13 mouse cellular contexts compared by ENCODE assay signal in genomic region chr16:90315881-90316280, GRCm38 (mm10).
"Had no signal": no experiment of that assay in that cellular context is flagged by ENCODE, and none has a peak within 500 bp of the region (broad histone marks: within the 10 kb centered on the region; RNA-seq: fewer than 3 reads in every experiment).

No protein-coding gene starts in this region.

- ATAC-seq: intestine, postnatal 0 days; liver, postnatal 0 days; lung, postnatal 0 days; midbrain, embryonic 15.5 days had no signal

- DNase-seq: kidney, adult 8-10 months; kidney, postnatal 14 days; kidney, postnatal 4 days; left cerebral cortex, postnatal 4 days; liver, postnatal 0 days; lung, embryonic 14.5 days; right cerebral cortex, adult 18-20 months; right cerebral cortex, postnatal 14 days; thymus, adult 2 months; thymus, postnatal 14 days had no signal
